Mouse (Mus musculus): ENCODE measurements around the gene Lrp6. TPM values are rescaled to one million over a fixed set of nuclear protein-coding genes. Genes with fewer than 3 reads are reported as not detected.

Lrp6 gene
- total and polyA plus RNA-seq, 2 experiments from 2014 or later: 15.9 to 26.6 TPM

- H3K4me2 ChIP-seq (ENCODE audit: low read depth, low read length): no peak overlapping the region
- no peaks in the 10 kb centered on the region for H3K27me3 ChIP-seq (ENCODE audit: control insufficient read depth, insufficient read depth, low read length)
- 21% methylated on average over 3 of the region's 3 CpGs for WGBS
- no peaks in the 10 kb centered on the region for H3K4me1 ChIP-seq (ENCODE audit: control insufficient read depth, insufficient read depth)
- no peaks in the 10 kb centered on the region for H3K9me3 ChIP-seq (replicated peaks; ENCODE audit: control insufficient read depth, low read length)
- no peak overlapping the region for H3K4me3 ChIP-seq (ENCODE audit: low read depth, low read length)
- no peak overlapping the region for H3K9ac ChIP-seq (replicated peaks; ENCODE audit: low read depth, low read length)
- TF ChIP-seq CTCF (IDR thresholded peaks at IDR 0.05; ENCODE audit: low read depth) (no peak), EP300 (IDR thresholded peaks at IDR 0.05; ENCODE audit: low read depth) (no peak)
- DNase-seq (ENCODE audit: low spot score) (no peak), ATAC-seq (ENCODE audit: insufficient read depth, low read depth) (no peak)
- no peaks in the 10 kb centered on the region for H3K36me3 ChIP-seq (replicated peaks; ENCODE audit: control insufficient read depth, insufficient read depth, low read length)
- no peak overlapping the region for H3K27ac ChIP-seq (ENCODE audit: low read depth)
These were observed 148.9 kb downstream of the Lrp6 start for GRCm38 (mm10) chr6:134417886-134418285.

- H3K36me3 ChIP-seq (replicated peaks; ENCODE audit: control insufficient read depth, insufficient read depth, low read length): no peaks in the 10 kb centered on the region
- H3K4me2 ChIP-seq (ENCODE audit: low read depth, low read length): no peak overlapping the region
- H3K9me3 ChIP-seq (replicated peaks; ENCODE audit: control insufficient read depth, low read length): no peaks in the 10 kb centered on the region
- H3K27me3 ChIP-seq (ENCODE audit: control insufficient read depth, insufficient read depth, low read length): no peaks in the 10 kb centered on the region
- H3K4me1 ChIP-seq (ENCODE audit: control insufficient read depth, insufficient read depth): no peaks in the 10 kb centered on the region
- ATAC-seq (ENCODE audit: insufficient read depth, low read depth) (no peak), DNase-seq (ENCODE audit: low spot score) (no peak)
- TF ChIP-seq CTCF (IDR thresholded peaks at IDR 0.05; ENCODE audit: low read depth) (no peak), EP300 (IDR thresholded peaks at IDR 0.05; ENCODE audit: low read depth) (no peak)
- no peak overlapping the region for H3K27ac ChIP-seq (ENCODE audit: low read depth)
- no peak overlapping the region for H3K9ac ChIP-seq (replicated peaks; ENCODE audit: low read depth, low read length)
- 78% methylated on average over 3 of the region's 3 CpGs for WGBS
- H3K4me3 ChIP-seq (ENCODE audit: low read depth, low read length): no peak overlapping the region
These were observed 150.1 kb downstream of the Lrp6 start for GRCm38 (mm10) chr6:134416556-134417105.

GRCm38 (mm10) chr6:134414532-134414883 is 152.3 kb downstream of the Lrp6 start:
- Histone ChIP-seq H3K4me3 (ENCODE audit: low read depth, low read length) (no peak overlapping the region), H3K36me3 (replicated peaks; ENCODE audit: control insufficient read depth, insufficient read depth, low read length) (no peaks in the 10 kb centered on the region), H3K27me3 (ENCODE audit: control insufficient read depth, insufficient read depth, low read length) (no peaks in the 10 kb centered on the region), H3K27ac (ENCODE audit: low read depth) (no peak overlapping the region), H3K9me3 (replicated peaks; ENCODE audit: control insufficient read depth, low read length) (no peaks in the 10 kb centered on the region), H3K4me1 (ENCODE audit: control insufficient read depth, insufficient read depth) (no peaks in the 10 kb centered on the region), H3K9ac (replicated peaks; ENCODE audit: low read depth, low read length) (no peak overlapping the region), H3K4me2 (ENCODE audit: low read depth, low read length) (no peak overlapping the region)
- TF ChIP-seq EP300 (IDR thresholded peaks at IDR 0.05; ENCODE audit: low read depth) (no peak), CTCF (IDR thresholded peaks at IDR 0.05; ENCODE audit: low read depth) (no peak)
- WGBS: 69% methylated on average over 4 of the region's 4 CpGs
- no peak for DNase-seq (ENCODE audit: low spot score)
- no peak for ATAC-seq (ENCODE audit: insufficient read depth, low read depth)

DNA sequence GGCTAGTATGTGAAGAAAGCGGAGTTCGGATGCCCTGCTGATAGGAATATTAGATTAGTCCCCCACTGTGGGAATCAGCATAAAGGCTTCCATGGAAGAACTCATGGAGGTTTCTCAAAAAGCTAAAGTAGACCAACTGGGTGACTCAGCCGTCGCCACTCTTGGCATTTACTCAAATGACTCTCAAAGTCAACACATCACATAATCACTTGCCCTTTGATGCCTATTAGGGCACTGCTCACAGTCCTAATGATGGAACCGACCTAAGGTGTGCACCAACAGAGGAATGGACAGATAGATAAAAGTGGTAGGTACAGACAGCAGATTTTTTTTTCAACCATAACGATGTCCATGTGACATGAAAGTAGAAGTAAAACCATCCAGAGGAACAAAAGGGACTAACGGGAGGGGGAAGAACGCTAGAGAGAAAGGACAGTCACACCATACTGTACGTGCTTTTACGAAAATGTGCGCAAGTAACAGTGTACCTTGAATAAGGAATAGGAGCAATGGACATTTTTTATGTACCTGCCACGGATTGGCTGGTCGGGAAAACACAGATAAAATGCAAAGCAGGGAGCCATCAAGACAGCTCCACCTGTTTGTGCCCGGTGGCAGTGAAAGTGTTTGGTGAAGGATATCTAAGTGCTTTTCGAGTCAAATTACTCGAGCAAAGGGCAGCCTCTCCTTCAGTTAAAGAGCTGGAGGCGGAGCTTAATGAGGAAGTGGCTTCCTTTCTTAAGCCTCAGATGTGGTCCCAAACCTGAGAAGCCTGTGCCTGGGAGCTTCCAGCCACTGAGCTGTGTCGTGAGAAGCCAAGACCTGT is 152.8 kb downstream of the Lrp6 start:
- no peak overlapping the region for H3K27ac ChIP-seq (ENCODE audit: low read depth)
- H3K27me3 ChIP-seq (ENCODE audit: control insufficient read depth, insufficient read depth, low read length): no peaks in the 10 kb centered on the region
- no peak overlapping the region for H3K4me3 ChIP-seq (ENCODE audit: low read depth, low read length)

GRCm38 (mm10) chr6:134407226-134407625 is 159.5 kb downstream of the Lrp6 start:
- Histone ChIP-seq H3K27me3 (ENCODE audit: control insufficient read depth, insufficient read depth, low read length) (no peaks in the 10 kb centered on the region), H3K36me3 (replicated peaks; ENCODE audit: control insufficient read depth, insufficient read depth, low read length) (no peaks in the 10 kb centered on the region), H3K9me3 (replicated peaks; ENCODE audit: control insufficient read depth, low read length) (no peaks in the 10 kb centered on the region), H3K4me1 (ENCODE audit: control insufficient read depth, insufficient read depth) (no peaks in the 10 kb centered on the region), H3K4me3 (ENCODE audit: low read depth, low read length) (no peak overlapping the region), H3K27ac (ENCODE audit: low read depth) (no peak overlapping the region), H3K4me2 (ENCODE audit: low read depth, low read length) (no peak overlapping the region), H3K9ac (replicated peaks; ENCODE audit: low read depth, low read length) (no peak overlapping the region)
- ATAC-seq (ENCODE audit: insufficient read depth, low read depth) (no peak), DNase-seq (ENCODE audit: low spot score) (no peak)
- WGBS: 46% methylated on average over 5 of the region's 5 CpGs
- TF ChIP-seq EP300 (IDR thresholded peaks at IDR 0.05; ENCODE audit: low read depth): no peak
- TF ChIP-seq CTCF (IDR thresholded peaks at IDR 0.05; ENCODE audit: low read depth): no peak

More for the DNA sequence above, 152.8 kb downstream of the Lrp6 start:
- ATAC-seq (ENCODE audit: insufficient read depth, low read depth) (no peak), DNase-seq (ENCODE audit: low spot score) (no peak)
- H3K9ac ChIP-seq (replicated peaks; ENCODE audit: low read depth, low read length): no peak overlapping the region
- TF ChIP-seq EP300 (IDR thresholded peaks at IDR 0.05; ENCODE audit: low read depth) (no peak), CTCF (IDR thresholded peaks at IDR 0.05; ENCODE audit: low read depth) (no peak)
- no peaks in the 10 kb centered on the region for H3K36me3 ChIP-seq (replicated peaks; ENCODE audit: control insufficient read depth, insufficient read depth, low read length)
- no peak overlapping the region for H3K4me2 ChIP-seq (ENCODE audit: low read depth, low read length)
- WGBS: 53% methylated on average over 18 of the region's 18 CpGs
- H3K4me1 ChIP-seq (ENCODE audit: control insufficient read depth, insufficient read depth): no peaks in the 10 kb centered on the region
- no peaks in the 10 kb centered on the region for H3K9me3 ChIP-seq (replicated peaks; ENCODE audit: control insufficient read depth, low read length)

All from heart, postnatal 0 days (tissue).